Mouse (Mus musculus) C2C12 (cell line): ENCODE data around the gene Ccdc93.

ENCODE experiments used
- CEBPB ChIP-seq: IDR thresholded peaks from one replicate; pipeline ENCODE4 v1.6.1; 2011; ENCODE audit warnings: low read depth, mild to moderate bottlenecking, control low read depth, moderate library complexity
- CTCF ChIP-seq: IDR thresholded peaks from one replicate; pipeline ENCODE4 v1.5.1; 2011; ENCODE audit not compliant: control insufficient read depth, insufficient read depth, insufficient read length
- FOSL1 ChIP-seq: IDR thresholded peaks from one replicate; pipeline ENCODE4 v1.8.0; 2011; ENCODE audit warnings: mild to moderate bottlenecking, low read length; ENCODE audit not compliant: poor library complexity, insufficient read depth, severe bottlenecking
- MAX ChIP-seq: IDR thresholded peaks from one replicate; pipeline ENCODE4 v1.6.1; 2011; ENCODE audit warnings: mild to moderate bottlenecking, control low read depth
- MYOD1 ChIP-seq: IDR thresholded peaks from one replicate; pipeline ENCODE4 v1.6.1; 2011; ENCODE audit warnings: low read depth; ENCODE audit not compliant: control insufficient read depth, insufficient read length
- MYOG ChIP-seq: IDR thresholded peaks from one replicate; pipeline ENCODE4 v1.6.1; 2011; ENCODE audit not compliant: control insufficient read depth, insufficient read length; ENCODE audit errors: extremely low read depth
- USF1 ChIP-seq: IDR thresholded peaks from one replicate; pipeline ENCODE4 v1.6.1; 2011; ENCODE audit warnings: low read depth, mild to moderate bottlenecking, control low read depth, moderate library complexity

DNA sequence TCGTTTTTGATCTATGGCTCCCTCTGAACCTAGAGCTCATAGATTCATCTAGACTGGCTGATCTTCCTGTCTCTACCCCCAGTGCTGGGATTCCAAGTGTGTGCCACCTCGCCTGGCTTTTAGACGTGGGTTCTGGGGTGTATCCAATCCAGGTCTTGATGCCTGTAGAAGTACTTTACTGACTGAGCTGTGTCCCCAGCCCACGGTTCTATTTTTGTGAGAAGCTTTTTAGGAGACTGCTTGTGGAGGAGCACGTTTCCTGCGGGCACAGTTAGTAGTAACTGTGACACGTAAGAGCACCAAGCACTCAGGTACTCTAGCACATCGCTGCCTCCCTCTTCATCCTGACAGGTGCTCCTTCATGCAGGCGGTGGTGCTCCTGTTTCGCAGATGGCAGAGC is 16.4 kb downstream of the Ccdc93 start:
- TF ChIP-seq USF1 (no peak), CTCF (no peak), MYOG (no peak), FOSL1 (no peak), MAX (no peak), MYOD1 (no peak), CEBPB (no peak)
